Mouse (Mus musculus): ENCODE results near the gene Cep63.

GRCm38 (mm10) chr9:102539699-102540098 is 86.6 kb downstream of the Cep63 start:
- TF ChIP-seq CTCF (IDR thresholded peaks at IDR 0.05; ENCODE audit: low read depth) (no peak), EP300 (IDR thresholded peaks at IDR 0.05; ENCODE audit: low read depth) (no peak)
